ENCODE assay signal across 9 mouse cellular contexts in the genomic region with DNA sequence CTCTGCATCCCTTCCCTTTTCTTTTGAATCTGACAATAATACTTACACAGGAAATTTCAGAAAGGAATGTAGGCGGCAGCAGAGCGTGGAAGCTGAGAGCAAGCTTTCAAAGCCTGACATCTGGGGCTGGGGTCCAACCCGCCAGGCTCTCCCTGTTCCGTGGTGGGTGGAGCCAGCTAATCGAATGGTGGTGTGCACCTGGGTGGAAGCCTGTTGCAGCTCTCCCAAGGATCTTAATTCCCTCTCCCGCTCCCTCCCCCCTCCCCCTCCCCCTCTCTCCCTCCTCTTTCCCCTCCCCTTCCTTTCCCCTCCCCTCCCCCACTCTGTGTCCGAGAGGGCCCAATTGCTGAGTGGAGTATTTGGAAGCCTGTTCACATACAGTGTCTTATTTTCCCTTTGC. TPM values are rescaled to one million over a fixed set of nuclear protein-coding genes. Genes with fewer than 3 reads are reported as not detected.
DNase-seq lines count a peak whose midpoint lies in the region; ATAC-seq and TF ChIP-seq lines count a peak whose summit lies in the region.
"Had no signal": no experiment of that assay in that cellular context is flagged by ENCODE, and none has a peak within 500 bp of the region (broad histone marks: within the 10 kb centered on the region; RNA-seq: fewer than 3 reads in every experiment).

No protein-coding gene starts in this region.

- WGBS in heart, embryonic 16.5 days: 25% methylated on average over 7 of the region's 7 CpGs
- WGBS in forebrain, embryonic 11.5 days: 3% methylated on average over 7 of the region's 7 CpGs
- 8% methylated on average over 7 of the region's 7 CpGs for WGBS in limb, embryonic 14.5 days

- no peak overlapping the region for H3K27ac ChIP-seq in heart, embryonic 16.5 days (ENCODE audit: low read length)
- H3K27ac ChIP-seq in ES-E14 (ENCODE audit: insufficient read depth, low read depth, low read length, poor library complexity, severe bottlenecking): peak overlapping the region; percentile 54; the same call in 1 of the 2 replicates
- H3K27ac ChIP-seq in forebrain, embryonic 11.5 days (ENCODE audit: low read depth, low read length): no peak overlapping the region
- H3K27ac ChIP-seq in limb, embryonic 14.5 days (replicated peaks; ENCODE audit: low read depth, low read length): peak overlapping the region; percentile 35; the same call in 1 of the 2 replicates
- H3K27ac ChIP-seq: liver, embryonic 15.5 days had no signal

- peaks cover 13% of the 10 kb centered on the region for H3K4me1 ChIP-seq in heart, embryonic 16.5 days (ENCODE audit: control insufficient read depth, insufficient read depth, low read length)
- H3K4me1 ChIP-seq in ES-E14 (ENCODE audit: control insufficient read depth in 2 of 2, insufficient read depth in 2 of 2, low read length in 2 of 2, poor library complexity in 1 of 2): peaks cover 9 to 15% of the 10 kb centered on the region in 2 experiments
- peaks cover 3% of the 10 kb centered on the region; the same call in 1 of the 2 replicates for H3K4me1 ChIP-seq in forebrain, embryonic 11.5 days (replicated peaks; ENCODE audit: control insufficient read depth, insufficient read depth, low read length)
- peaks cover 5% of the 10 kb centered on the region; the same call in 1 of the 2 replicates for H3K4me1 ChIP-seq in limb, embryonic 14.5 days (ENCODE audit: control insufficient read depth, insufficient read depth, low read length)

- H3K9ac ChIP-seq in heart, embryonic 16.5 days (ENCODE audit: low read length): no peak overlapping the region
- H3K9ac ChIP-seq in ES-E14 (ENCODE audit: insufficient read depth, low read depth, low read length, poor library complexity, severe bottlenecking): peak overlapping the region; percentile 57; the same call in 1 of the 2 replicates
- no peak overlapping the region for H3K9ac ChIP-seq in forebrain, embryonic 11.5 days (ENCODE audit: low read length)
- peak overlapping the region; percentile 34; the same call in 1 of the 2 replicates for H3K9ac ChIP-seq in limb, embryonic 14.5 days (ENCODE audit: low read depth, low read length, severe bottlenecking)
- H3K9ac ChIP-seq: liver, embryonic 15.5 days had no signal

- no peak for TF ChIP-seq POLR2A in limb, embryonic 14.5 days (IDR thresholded peaks at IDR 0.05; ENCODE audit: borderline replicate concordance, extremely low read depth, insufficient read depth, insufficient read length)

- no peak for ATAC-seq in heart, embryonic 16.5 days (replicated peaks; ENCODE audit: extremely low read depth, insufficient read depth, low FRiP score)
- ATAC-seq in forebrain, embryonic 11.5 days (replicated peaks; ENCODE audit: low FRiP score): no peak
- peak; percentile 55; the same call in 1 of the 2 replicates for ATAC-seq in limb, embryonic 14.5 days (ENCODE audit: low FRiP score, low read depth)

- no peaks in the 10 kb centered on the region for H3K9me3 ChIP-seq in heart, embryonic 16.5 days (replicated peaks; ENCODE audit: control insufficient read depth, low read length)
- no peaks in the 10 kb centered on the region for H3K9me3 ChIP-seq in ES-E14 (ENCODE audit: control insufficient read depth, insufficient read depth, low read depth, low read length)
- no peaks in the 10 kb centered on the region for H3K9me3 ChIP-seq in forebrain, embryonic 11.5 days (ENCODE audit: control insufficient read depth, low read length)
- no peaks in the 10 kb centered on the region for H3K9me3 ChIP-seq in limb, embryonic 14.5 days (ENCODE audit: control insufficient read depth, low read length)
- H3K9me3 ChIP-seq: liver, embryonic 15.5 days had no signal

- DNase-seq in heart, adult 11 months: no peak
- peak; percentile 47 for DNase-seq in ES-E14 (ENCODE audit: low read depth, low spot score)
- peak; percentile 59 for DNase-seq in forebrain, embryonic 11.5 days (ENCODE audit: low spot score)
- DNase-seq in limb, embryonic 14.5 days (ENCODE audit: low spot score): no peak
- no peak for DNase-seq in layer of hippocampus, postnatal 14 days (ENCODE audit: low spot score in 2 of 2)
- DNase-seq in right cerebral cortex, adult 2 months (ENCODE audit: low spot score in 2 of 2): no peak
- DNase-seq in adrenal gland, postnatal 36 days: no peak

- no peak overlapping the region for H3K4me3 ChIP-seq in heart, embryonic 16.5 days (ENCODE audit: low read length)
- H3K4me3 ChIP-seq in ES-E14 (ENCODE audit: insufficient read depth in 1 of 2, low read depth in 1 of 2, low read length in 2 of 2, poor library complexity in 1 of 2, severe bottlenecking in 1 of 2): peak overlapping the region; percentile 31 to 36
- no peak overlapping the region for H3K4me3 ChIP-seq in forebrain, embryonic 11.5 days (ENCODE audit: low read depth, low read length)
- peak overlapping the region; percentile 10 for H3K4me3 ChIP-seq in limb, embryonic 14.5 days (replicated peaks; ENCODE audit: low read length)
- H3K4me3 ChIP-seq: liver, embryonic 15.5 days had no signal

- H3K27me3 ChIP-seq in heart, embryonic 16.5 days (ENCODE audit: control insufficient read depth, insufficient read depth, low read length): no peaks in the 10 kb centered on the region
- no peaks in the 10 kb centered on the region for H3K27me3 ChIP-seq in forebrain, embryonic 11.5 days (ENCODE audit: control insufficient read depth, insufficient read depth, low read length)
- no peaks in the 10 kb centered on the region for H3K27me3 ChIP-seq in limb, embryonic 14.5 days (ENCODE audit: control insufficient read depth, insufficient read depth, low read length)
- H3K27me3 ChIP-seq: liver, embryonic 15.5 days had no signal

- in situ Hi-C loops in ES-E14 (cut with MboI; ENCODE audit: low sequenced_read_pairs in 2 of 2, unreplicated experiment in 2 of 2): no loop called here

- H3K36me3 ChIP-seq in heart, embryonic 16.5 days (ENCODE audit: control insufficient read depth, insufficient read depth): no peaks in the 10 kb centered on the region
- H3K36me3 ChIP-seq in ES-E14 (ENCODE audit: control insufficient read depth, insufficient read depth, low read length, poor library complexity, severe bottlenecking): no peaks in the 10 kb centered on the region
- H3K36me3 ChIP-seq in forebrain, embryonic 11.5 days (ENCODE audit: control insufficient read depth, insufficient read depth, low read length): no peaks in the 10 kb centered on the region
- H3K36me3 ChIP-seq in limb, embryonic 14.5 days (ENCODE audit: control insufficient read depth, insufficient read depth, low read length): no peaks in the 10 kb centered on the region
- H3K36me3 ChIP-seq: liver, embryonic 15.5 days had no signal

- peak overlapping the region; percentile 36; the same call in 1 of the 2 replicates for H3K4me2 ChIP-seq in heart, embryonic 16.5 days (ENCODE audit: low read depth, low read length)
- peak overlapping the region; percentile 26; the same call in 1 of the 2 replicates for H3K4me2 ChIP-seq in forebrain, embryonic 11.5 days (ENCODE audit: low read depth, low read length, severe bottlenecking)
- H3K4me2 ChIP-seq in limb, embryonic 14.5 days (replicated peaks; ENCODE audit: low read depth, low read length, severe bottlenecking): peak overlapping the region; percentile 36
- H3K4me2 ChIP-seq: liver, embryonic 15.5 days had no signal

TF ChIP-seq in ES-E14, 5 proteins besides CTCF, POLR2A, EP300 and RAD21:
- no peak for TF ChIP-seq HCFC1 (IDR thresholded peaks at IDR 0.05; ENCODE audit: borderline replicate concordance, insufficient read depth, low read length)
- no peak for TF ChIP-seq ZNF384 (IDR thresholded peaks at IDR 0.05; ENCODE audit: low read depth, low read length)
- no peak for TF ChIP-seq MAFK (IDR thresholded peaks at IDR 0.05; ENCODE audit: insufficient read depth, low read depth, low read length)
- TF ChIP-seq CHD2 (IDR thresholded peaks at IDR 0.05; ENCODE audit: low read depth, low read length): no peak
- no peak for TF ChIP-seq ZC3H11A (IDR thresholded peaks at IDR 0.05; ENCODE audit: borderline replicate concordance, low read depth, low read length)

RNA-seq across cellular contexts. Expression of gene Anxa4, which starts 22.1 kb away (rescaled TPM):
- polyA plus RNA-seq in heart, embryonic 16.5 days (2015; fragmentation: Nextera tagmentation; extraction: Ambion mirVana): 32.7 and 35.0 TPM in 2 replicates
- total RNA-seq in ES-E14 (2012; rRNA removed): 14.0 and 22.1 TPM in 2 replicates
- 5.7 and 6.1 TPM in 2 replicates for polyA plus RNA-seq in forebrain, embryonic 11.5 days (2014; fragmentation: Nextera tagmentation; extraction: Ambion mirVana)
- polyA plus RNA-seq in limb, embryonic 14.5 days (2012; rRNA removed): 23.1 and 28.3 TPM in 2 replicates
- 45.6 and 50.5 TPM in 2 replicates for polyA plus RNA-seq in limb, embryonic 14.5 days (2014; fragmentation: Nextera tagmentation; extraction: Ambion mirVana)
- 1 to 10 TPM; 2.8 to 5.8 TPM for total RNA-seq in layer of hippocampus, postnatal 14 days (2021)
- total RNA-seq in adrenal gland, postnatal 36 days (2021): 10 to 100 TPM; 62.8 to 72.5 TPM

RNA-seq across cellular contexts. Expression of gene Aak1, which starts 33.9 kb away (rescaled TPM):
- polyA plus RNA-seq in heart, embryonic 16.5 days (2015; fragmentation: Nextera tagmentation; extraction: Ambion mirVana): 17.8 and 21.8 TPM in 2 replicates
- 17.5 and 20.0 TPM in 2 replicates for total RNA-seq in ES-E14 (2012; rRNA removed)
- polyA plus RNA-seq in forebrain, embryonic 11.5 days (2014; fragmentation: Nextera tagmentation; extraction: Ambion mirVana): 21.9 and 23.2 TPM in 2 replicates
- 24.7 and 27.4 TPM in 2 replicates for polyA plus RNA-seq in limb, embryonic 14.5 days (2012; rRNA removed)
- polyA plus RNA-seq in limb, embryonic 14.5 days (2014; fragmentation: Nextera tagmentation; extraction: Ambion mirVana): 19.8 and 20.9 TPM in 2 replicates
- 100 to 1,000 TPM; 404 to 410 TPM for total RNA-seq in layer of hippocampus, postnatal 14 days (2021)
- total RNA-seq in adrenal gland, postnatal 36 days (2021): 100 to 1,000 TPM in 1 of 2 experiments, 10 to 100 TPM in 1; 98.7 to 119 TPM

Comparison
In these comparisons a context has a peak if more than half of its experiments do, and no peak if none do; other contexts are left out.
1. H3K27ac ChIP-seq: peak in ES-E14 (single experiment) and limb, embryonic 14.5 days (single experiment); none in heart, embryonic 16.5 days (single experiment) and forebrain, embryonic 11.5 days (single experiment).
2. H3K4me3 ChIP-seq: peak in ES-E14 (2 of 2) and limb, embryonic 14.5 days (single experiment); none in heart, embryonic 16.5 days (single experiment) and forebrain, embryonic 11.5 days (single experiment).
3. H3K9ac ChIP-seq: peak in ES-E14 (single experiment) and limb, embryonic 14.5 days (single experiment); none in heart, embryonic 16.5 days (single experiment) and forebrain, embryonic 11.5 days (single experiment).
4. DNase-seq: peak in ES-E14 (single experiment) and forebrain, embryonic 11.5 days (single experiment); none in heart, adult 11 months (single experiment), limb, embryonic 14.5 days (single experiment), layer of hippocampus, postnatal 14 days (0 of 2), right cerebral cortex, adult 2 months (0 of 2) and adrenal gland, postnatal 36 days (0 of 2).
5. Peak in every context shown above with its lines, with median percentiles within 50 percentile points of each other: H3K4me2 ChIP-seq.